Mouse (Mus musculus) thymus, postnatal 10 days (tissue): Measurements from ENCODE around the gene Akr1b8.
"Not testable (repeated sequence)": the region's sequence is repeated elsewhere in the genome, so short reads cannot be mapped to it uniquely, and the experiment has no call there.

Experiments
- DNase-seq, 2 experiments: peaks; one replicate each; pipeline ENCODE4 v3.0.0; 2021; ENCODE audit warnings: low spot score in 2 of 2

Akr1b8 gene

DNA sequence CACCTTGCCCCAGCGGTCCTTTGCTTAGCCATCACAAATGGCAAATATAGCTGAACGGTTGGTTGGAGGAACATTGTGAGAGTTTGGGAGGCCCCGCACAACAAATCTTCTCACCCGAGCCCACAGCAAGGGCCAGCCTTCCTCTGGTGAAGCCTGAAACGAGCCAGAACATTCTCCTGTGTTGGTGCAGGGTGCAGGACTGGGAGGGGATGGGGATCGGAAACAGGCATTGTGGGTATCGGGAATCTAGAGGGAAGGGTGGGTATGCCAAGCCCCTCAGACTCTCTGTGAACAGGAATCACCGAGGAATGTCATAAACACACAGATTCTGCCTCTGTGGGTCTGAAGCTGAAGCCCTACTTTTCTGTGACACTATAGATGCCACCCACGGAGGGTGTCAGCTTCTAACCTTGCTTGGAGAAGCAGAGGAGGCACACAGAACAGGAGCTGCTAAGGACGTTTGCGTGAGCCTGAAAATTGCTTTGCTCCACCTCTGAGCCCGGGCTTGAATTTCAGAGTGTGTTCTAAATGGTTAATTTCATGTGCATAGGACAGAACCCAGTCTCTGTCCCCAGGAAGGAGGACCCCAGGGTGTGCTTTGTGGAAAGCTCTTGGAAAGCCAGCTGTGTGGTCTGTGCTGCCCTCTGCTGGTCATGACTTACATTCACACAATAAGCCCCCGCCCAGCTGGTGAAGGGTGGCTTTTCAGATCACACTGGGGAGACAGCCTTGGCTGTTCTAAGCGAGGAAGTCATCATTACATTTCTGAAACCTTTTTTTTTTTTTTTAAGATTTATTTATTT lies 7.6 kb upstream of the Akr1b8 start:
- DNase-seq, result peak; percentile 49 to 78

DNA sequence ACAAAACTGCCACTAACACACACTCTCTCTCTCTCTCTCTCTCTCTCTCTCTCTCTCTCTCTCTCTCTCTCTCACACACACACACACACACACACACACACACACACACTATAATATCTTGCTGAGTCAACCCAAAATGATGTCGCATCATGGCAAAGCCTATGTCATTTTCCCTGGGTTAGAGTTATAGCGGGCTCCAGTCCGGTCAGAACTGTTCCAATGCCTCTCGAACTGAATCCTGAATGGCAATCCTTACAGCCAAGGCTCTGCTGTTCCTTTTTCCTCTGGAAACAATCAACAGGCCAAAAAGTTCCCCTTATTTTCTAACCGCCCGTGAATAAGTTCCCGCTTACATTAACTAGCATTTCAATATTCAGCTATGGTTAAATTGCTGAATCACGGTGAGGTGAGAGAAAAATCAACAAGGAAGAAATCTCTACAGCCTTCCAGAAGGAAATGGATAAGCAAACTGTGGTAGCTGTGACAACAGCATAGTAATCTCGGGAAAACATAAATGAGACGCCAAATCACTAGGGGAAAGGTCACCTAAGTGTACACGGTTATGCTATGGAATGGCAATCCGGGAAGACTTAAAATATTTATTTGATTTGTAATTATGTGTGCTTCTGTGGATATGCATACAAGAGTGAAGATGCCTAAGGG lies 3.8 kb upstream of the Akr1b8 start:
- DNase-seq, result no peak

DNA sequence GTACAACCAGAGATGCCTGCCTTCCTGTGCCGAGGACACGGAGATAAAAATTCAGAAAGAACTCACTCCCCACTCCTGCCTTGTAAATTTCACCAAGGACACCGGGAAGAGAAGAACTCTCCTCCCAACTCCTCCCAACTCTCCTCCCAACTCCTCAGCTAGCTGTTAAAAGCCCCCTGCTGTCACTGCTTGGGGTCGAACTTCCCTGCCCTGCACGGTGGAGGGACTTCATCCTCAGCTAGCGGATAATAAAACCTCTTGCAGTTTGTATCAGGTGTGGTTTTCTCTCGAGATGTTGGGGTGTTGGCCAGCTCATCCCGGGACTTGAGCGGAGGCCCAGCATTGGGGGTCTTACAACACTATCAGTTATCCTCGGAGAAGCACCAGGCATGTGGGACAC lies 2.4 kb upstream of the Akr1b8 start:
- DNase-seq, result not testable (repeated sequence)

DNA sequence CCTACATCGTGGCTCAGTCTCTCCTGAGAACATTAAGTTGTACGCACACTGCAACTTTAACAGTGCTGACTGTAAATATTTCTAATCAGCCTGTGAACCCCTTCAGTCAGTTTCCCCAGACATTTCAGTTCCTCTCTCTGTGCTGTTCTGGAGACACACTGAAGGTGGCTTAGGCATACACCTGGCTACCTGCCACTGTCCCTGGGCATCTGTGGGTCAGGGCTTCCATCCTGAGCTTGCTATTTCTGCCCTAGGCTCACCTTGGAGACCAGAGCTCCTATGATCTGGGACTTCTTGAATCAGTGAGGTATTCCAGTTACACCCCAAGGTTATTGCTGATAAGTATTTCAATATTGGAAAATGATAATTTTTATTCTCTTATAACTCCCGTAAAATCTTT lies 1.5 kb upstream of the Akr1b8 start:
- no peak for DNase-seq

DNA sequence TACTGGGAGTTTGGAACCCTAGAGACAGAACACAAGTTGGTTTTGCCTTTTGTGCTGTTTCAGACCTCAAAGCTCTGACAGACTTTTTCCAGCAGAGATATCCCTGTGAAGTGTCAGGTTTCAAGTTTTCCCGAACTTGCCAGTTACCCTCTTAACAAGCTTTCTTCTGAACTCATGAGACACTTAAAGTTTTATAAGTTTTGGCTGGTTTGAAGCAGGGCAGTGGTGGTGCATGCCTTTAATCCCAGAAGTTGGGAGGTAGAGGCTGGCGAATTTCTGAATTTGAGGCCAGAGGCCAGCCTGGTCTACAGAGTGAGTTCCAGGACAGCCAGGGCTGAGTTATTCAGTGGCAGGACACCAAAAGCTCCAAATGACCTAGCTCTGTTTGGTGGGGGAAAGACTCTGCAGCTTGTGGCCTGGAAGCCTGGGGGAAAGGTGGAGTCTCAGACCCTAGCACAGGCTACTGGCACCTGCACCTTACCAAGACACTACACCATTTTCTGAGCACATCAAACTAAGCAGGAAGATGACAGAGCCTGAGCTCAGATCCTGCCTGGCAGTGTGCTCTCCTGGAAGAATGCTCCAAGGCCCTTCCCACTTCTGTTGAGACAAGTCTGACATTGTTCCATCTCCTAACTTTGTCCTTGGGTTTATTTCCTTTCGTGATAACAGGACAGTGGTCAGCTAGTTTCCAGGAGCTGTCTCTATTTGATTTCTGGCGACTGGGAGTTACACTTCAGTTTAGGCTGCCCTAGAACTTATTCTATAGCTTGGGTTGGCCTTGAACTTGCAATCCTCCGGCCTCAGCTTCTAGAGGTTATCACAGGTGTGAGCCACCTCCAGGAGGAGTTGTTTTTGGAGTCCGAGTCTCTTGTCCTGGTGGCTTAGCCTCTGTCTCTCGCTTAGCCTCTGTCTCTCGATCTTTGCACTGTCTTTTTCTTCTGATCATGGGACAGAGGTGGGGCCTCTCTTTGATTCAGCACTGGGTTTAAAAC lies 732 bp downstream of the Akr1b8 start:
- DNase-seq, result no peak

DNA sequence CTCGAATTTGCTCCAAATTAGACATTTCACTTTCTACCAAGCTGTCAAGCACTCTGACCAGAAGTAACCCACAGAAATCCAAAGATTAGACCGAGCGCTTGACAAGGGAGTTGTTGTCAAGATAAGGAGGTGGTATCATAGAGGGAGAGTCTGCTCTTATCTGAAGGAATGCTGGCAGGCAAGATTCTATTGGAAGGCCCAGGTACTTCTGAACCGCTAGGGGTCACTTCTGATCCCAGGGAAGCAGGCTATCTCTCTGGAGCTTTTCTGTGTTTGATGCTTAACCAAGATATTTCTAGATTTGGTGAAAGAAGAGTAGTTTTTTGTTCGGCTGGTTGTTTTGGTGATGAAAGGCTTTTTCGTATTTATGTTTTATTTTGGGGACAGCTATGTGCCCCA lies 1.4 kb downstream of the Akr1b8 start:
- no peak for DNase-seq

DNA sequence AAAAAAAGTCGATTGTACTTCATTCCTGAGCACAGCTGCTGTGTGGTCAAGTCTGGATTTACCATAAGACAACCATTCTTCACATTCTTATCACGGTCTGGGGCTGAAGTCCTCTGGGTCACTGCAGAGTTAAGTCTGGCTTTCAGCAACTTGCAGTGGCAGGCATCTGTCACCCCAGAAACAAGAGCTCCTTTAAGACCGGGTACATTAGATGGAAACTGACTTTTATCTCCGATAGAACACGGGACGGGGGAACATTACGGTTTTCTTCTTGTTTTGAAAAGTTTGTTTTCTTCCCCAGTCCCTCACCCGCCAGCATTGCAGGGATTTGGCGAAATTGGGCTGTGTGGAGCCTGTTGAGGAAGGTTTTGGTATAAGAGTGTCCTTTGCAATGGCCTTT lies 1.9 kb downstream of the Akr1b8 start:
- no peak for DNase-seq

DNA sequence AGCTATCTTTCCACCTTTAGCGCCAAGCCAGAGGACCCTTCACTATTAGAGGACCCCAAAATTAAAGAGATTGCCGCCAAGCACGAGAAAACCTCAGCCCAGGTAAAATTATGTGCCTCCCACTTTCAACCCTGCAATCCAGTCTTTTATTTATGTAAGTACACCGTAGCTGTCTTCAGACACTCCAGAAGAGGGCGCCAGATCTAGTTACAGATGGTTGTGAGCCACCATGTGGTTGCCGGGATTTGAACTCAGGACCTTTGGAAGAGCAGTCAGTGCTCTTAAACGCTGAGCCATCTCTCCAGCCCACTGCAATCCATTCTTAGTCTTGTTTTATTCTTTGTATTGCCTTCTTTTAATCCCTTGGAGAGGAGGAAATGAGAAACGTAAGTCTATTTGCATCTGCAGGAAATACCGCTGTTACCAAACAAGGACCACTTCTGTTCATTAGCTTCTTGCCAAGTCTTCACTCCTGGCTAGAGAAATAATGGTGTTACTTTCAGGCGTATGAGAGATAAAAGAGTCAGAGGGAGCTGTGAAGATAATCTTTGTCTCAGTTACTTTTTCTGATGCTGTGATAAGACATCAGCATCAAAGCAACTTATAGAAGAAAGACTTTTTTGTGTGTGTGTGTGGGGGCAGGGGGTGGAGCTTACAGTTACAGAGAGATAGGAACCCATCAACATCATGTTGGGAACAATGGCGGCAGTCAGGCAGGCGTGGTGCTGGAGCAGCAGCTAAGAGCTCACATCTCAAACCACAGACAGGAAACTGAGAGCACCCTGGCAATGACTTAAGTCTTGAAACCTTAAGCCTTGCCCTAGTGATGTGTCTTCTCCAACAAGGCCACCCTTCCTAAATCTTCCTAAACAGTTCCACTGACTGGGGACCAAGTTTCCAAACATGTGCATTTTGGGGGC lies 10.6 kb downstream of the Akr1b8 start:
- DNase-seq, result peak; percentile 23 to 35

DNA sequence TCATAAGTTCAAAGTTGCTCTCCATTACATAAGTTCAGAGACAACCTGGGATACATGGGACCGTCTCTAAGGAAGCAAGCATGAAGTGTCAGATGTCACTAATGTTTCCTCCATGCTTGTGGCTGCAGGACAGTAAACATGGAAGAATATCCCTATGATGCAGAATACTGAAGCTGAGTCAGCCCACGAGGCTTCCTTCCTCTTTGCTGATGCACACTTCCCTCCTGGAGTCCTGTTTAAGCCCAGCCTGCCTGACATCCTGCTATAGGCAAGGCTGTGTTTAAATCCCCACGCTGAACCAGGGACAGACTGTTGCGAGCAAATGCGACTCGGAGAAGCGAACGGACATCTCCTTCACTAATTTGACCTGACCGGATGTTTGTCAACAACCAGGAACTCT lies 14.1 kb downstream of the Akr1b8 start:
- no peak for DNase-seq

DNA sequence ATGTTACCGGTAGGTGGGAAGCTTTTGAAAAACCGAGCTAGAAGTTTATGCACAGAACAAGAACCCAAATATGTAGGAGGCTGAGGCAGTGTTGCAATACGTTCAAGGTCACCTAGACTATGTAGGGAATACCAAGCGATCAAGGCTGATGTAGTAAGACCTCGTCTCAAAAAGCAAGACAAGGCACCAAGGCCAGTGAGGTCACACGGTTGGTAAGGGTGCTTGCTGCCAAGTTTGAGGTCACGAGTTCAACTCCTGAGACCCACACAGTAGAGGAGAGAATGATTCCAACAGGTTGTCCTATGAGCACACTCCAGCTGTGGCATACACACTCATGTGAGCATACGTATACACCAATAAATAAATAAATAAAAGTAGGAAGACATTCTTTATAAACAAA lies 16.2 kb downstream of the Akr1b8 start:
- DNase-seq, result no peak

DNA sequence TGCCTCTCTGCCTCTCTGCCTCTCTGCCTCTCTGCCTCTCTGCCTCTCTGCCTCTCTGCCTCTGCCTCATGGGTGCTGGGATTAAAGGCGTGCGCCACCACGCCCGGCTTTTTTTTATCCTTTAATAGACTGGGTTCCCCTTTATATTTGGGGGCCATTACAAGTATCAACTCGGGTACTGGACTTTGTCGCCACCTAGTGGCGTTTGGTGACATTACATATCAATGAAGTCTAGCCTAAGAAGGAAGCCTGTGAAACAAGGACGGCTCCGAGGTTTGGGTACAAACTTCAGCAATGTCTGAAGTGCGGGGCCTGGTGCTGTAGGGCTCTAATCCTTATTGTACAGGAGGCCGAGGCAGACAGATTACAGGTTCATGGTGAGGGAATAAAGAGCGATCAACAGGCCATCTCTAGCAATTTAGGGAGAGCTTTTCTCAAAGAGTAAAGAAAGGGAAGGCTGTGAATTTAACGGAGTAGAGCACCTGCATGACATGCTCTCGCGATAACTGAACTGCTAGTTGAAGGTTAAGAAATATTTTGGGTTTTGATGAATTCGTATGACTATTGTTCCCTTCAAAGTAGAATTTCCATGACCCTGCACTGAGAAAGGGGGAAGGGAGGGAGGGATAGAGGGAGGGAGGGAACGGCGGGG lies 17.9 kb downstream of the Akr1b8 start:
- DNase-seq, result peak; percentile 74 to 86

DNA sequence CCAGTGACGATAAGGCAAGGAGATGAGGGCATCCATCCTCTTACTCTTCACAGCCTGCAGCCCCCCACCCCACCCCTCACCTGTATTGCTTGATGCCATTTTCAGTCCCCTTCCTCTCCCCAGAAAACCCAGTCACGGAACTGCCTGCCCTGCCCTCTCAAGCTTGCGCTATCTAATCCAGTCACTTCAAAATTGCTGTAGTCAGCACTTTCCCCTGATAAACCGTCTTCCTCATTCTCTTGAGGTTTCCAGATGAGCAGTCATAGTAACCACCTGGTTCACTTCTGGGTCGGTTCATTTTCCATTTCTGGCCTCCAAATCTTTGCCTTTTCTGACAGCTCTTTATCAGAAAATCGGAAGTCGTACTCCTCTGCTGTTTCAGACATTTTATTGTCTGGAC lies 19.9 kb downstream of the Akr1b8 start:
- peak; percentile 5 to 11 for DNase-seq

DNA sequence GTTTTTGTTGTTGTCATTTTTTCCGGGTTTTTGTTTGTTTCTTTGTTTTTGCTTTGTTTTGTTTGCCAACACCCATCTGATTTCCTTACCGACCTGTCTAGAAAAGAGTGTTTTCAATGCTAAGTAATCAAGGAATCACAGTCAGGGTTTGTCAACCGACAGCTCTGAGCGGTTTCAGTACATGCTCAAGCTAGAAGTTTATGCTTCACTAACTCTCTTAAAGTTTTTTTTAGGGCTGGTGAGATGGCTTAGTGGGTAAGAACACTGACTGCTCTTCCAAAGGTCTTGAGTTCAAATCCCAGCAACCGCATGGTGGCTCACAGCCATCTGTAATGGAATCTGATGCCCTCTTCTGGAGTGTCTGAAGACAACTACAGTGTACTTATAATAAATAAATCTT lies 22.0 kb downstream of the Akr1b8 start:
- DNase-seq, result not testable (repeated sequence)

DNA sequence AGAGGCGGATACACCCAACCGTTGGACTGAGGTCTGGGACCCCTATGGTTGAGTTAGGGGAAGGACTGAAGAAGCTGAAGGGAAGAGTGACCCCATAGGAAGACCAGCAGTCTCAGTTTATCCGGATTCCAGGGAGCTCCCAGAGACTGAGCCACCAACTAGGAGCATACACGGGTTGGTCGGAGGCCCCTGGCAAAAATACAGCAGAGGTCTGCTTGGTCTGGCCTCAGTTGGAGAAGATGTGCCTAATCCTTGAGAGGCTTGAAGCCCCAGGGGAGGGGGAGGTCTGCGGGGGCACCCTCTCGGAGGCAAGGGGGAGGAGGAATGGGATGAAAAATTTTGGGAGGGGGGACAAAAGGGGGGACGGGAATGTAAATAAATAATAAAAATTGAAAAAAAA lies 29.5 kb downstream of the Akr1b8 start:
- DNase-seq, result no peak

DNA sequence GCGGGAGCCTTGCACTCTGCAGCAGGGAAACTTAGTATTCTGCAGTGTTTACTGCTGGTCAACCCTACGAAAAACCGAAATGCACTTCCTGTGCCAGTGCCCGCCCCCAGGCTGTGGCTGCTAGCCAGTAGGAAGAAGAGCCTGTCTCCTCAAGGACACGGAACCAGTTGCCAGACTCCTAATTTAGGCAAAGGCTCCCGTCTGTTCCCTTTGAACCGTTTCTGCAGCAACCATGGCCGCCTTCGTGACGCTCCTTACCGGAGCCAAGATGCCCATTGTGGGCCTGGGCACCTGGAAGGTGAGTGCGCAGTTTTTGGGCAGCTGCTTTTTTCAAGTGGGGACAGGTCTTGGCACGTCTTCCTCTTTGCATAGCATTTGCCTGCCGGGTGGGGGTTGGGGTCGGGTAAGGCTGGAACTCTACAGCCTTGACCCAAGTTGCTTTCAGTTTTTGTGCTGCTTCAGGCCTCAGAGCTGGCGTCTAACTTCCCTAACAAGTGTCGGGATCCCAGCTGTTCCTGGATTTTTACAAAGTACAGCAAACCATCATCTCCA lies 30.3 kb downstream of the Akr1b8 start, which contains the start of gene Akr1b10:
Akr1b10 (plus strand) TSS at position 109 of the 552 bp plus-strand sequence.
- DNase-seq, result peak; percentile 50 to 64

DNA sequence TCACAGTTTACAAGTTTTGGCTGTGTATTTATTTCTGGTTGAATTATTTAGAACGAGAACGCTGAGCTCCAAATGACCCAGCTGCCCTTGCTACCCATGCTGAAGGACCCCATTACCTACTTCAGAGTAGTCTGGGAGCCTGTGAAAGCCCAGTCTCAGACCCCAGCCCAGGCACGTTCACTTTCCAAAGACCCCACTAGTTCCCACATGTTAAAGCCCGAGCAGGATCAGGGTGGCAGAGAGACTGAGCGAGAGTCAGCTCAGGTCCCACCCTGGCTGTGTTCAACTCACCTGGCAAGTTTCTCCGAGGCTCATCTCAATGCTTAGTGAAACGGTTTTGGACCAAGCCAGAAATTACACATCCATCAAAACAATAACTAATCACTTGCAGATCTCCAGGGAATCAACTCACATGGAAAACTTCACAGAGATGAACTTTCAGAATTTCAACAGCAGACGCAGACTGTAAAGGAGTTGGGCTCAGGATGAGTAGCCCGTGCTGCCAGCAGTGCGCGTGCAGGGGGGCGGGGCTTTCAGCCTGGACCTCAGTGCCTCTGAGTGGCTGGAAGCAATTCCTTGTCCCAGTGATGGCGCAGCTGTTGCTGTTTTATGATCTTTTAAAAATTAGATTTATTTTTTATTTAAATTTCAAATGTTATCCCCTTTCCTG lies 30.9 kb downstream of the Akr1b8 start:
- DNase-seq, result peak in 1 of 2 experiments; percentile 21

DNA sequence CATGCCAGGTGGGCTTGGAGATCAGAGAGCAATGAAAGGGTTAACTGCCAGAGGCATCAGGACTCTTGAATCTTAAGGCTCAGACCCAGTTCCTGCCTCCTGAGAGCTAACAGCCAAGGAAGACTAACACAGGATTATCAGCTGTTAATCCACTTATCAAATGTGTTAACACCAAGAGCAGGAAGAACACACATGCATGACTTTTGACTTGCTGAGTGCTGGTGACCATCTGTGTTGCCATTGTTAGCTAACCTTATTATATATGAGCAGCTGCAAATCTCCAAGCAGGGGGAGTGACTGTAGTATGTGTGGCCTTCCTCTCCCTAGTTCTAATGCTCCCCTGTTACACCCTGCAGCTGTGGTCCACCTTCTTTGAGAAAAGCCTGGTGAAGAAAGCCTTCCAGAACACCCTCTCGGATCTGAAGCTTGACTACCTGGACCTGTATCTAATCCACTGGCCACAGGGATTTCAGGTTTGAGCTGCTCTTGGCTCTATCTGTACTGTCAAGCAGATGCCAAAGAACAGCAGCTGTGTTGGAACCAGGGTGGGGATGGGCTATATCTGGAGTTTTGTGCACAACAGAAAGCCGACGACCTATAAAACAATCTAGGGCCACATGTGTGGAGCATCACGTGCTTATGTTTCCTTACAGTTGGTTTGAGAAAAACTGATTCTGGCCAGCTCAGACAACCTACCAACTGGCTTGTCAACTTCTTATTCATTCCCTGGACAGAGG lies 34.7 kb downstream of the Akr1b8 start:
- no peak for DNase-seq

DNA sequence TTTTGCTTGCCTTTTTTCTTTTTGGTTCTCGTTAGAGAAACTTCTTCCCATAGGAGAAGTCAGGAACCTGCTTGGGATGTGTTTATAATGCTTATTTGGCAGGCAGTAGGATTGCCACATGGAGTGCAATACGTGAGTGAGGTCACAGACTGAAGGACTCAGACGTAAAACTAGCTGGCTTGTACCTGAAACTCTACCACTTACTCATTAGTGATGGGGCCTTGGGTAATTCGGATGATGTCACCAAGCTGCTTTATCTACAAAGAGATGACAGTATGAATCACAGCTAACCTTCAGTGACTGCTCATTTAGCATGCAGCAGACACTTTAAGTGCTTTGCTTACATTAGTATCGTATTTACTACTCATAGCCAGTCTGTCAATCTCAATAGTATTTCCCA lies 42.0 kb downstream of the Akr1b8 start:
- no peak for DNase-seq

DNA sequence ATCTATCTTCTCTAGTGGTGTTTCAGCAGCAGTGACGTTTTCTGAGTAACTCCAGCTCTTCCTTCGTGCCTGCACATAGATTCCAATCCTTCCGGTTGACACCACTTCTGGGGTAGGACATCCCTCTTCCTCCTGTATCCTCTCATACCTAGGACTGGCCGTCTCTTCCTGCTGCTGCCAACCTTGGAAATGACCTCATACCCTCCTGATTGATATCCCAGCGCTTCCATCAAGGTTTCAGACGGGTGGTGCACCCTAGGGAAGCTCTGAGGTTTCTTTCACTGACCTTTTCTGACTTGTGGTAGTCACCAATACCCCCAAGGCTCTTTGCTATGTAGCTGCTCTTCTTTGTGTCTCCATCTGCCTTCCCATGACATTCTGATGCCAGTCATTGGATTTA lies 44.5 kb downstream of the Akr1b8 start:
- no peak for DNase-seq
